Mouse (Mus musculus) cortical plate, adult 2 months (tissue): ENCODE measurements around the gene Tango6.

Experiments
- CTCF ChIP-seq: fragments of 200-500 bp; IDR thresholded peaks from 2 replicates; pipeline ENCODE4 v1.5.1; 2011; ENCODE audit warnings: mild to moderate bottlenecking, control low read depth, low read length; ENCODE audit not compliant: insufficient read depth; ENCODE audit errors: extremely low read depth
- POLR2A ChIP-seq: fragments of 200-500 bp; IDR thresholded peaks from 2 replicates; pipeline ENCODE4 v1.6.1; 2011; ENCODE audit warnings: mild to moderate bottlenecking, low read length, control low read depth; ENCODE audit not compliant: insufficient read depth; ENCODE audit errors: extremely low read depth

DNA sequence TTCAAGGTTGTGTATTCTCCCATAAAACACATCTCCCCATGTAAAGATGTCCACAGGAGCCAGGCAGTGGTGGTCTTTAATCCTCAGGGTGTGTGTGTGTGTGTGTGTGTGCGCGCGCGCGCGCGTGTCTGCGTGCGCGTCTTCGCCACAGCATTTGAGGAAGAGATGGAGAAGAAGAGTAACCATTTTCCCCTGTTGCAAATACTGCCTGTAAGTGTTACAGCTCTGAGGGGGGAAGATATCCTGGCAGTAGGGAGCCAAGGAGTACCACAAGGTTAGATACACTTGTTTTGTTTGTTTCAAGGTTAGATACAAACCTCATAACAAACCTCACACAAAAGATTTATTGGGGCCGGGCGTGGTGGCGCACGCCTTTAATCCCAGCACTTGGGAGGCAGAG lies 8.6 kb upstream of the Tango6 start:
- TF ChIP-seq CTCF (no peak), POLR2A (no peak)
